Mouse (Mus musculus) midbrain, embryonic 14.5 days (tissue): ENCODE measurements around the gene Commd7. TPM values are rescaled to one million over a fixed set of nuclear protein-coding genes. Genes with fewer than 3 reads are reported as not detected.
A peak's percentile ranks its signal among the peaks of the same experiment; 100 is the strongest.
"Not testable (repeated sequence)": the region's sequence is repeated elsewhere in the genome, so short reads cannot be mapped to it uniquely, and the experiment has no call there.

Experiments used
- ATAC-seq: fragments of 200-750 bp; cut with Nextera tagmentation; 2 replicates; pipeline ENCODE4 v1.8.0; 2017; ENCODE audit warnings: moderate number of reproducible peaks, moderate library complexity; ENCODE audit not compliant: low FRiP score, low TSS enrichment
- DNase-seq: peaks from one replicate; pipeline ENCODE4 v3.0.0-alpha.2; 2015
- H3K27ac ChIP-seq: fragments of 300-500 bp; sonication (generic); replicated peaks from 2 replicates; pipeline ENCODE4 v1.5.1; 2014; ENCODE audit warnings: mild to moderate bottlenecking, low read depth, low read length, moderate library complexity
- H3K27me3 ChIP-seq: fragments of 300-500 bp; sonication (generic); 2 replicates; pipeline ENCODE4 v1.6.1; 2014; ENCODE audit warnings: low read length, control low read depth, mixed read lengths; ENCODE audit not compliant: control insufficient read depth, insufficient read depth
- H3K36me3 ChIP-seq: fragments of 300-500 bp; sonication (generic); 2 replicates; pipeline ENCODE4 v1.6.1; 2014; ENCODE audit warnings: low read length, control low read depth; ENCODE audit not compliant: control insufficient read depth, insufficient read depth
- H3K4me1 ChIP-seq: fragments of 300-500 bp; sonication (generic); 2 replicates; pipeline ENCODE4 v1.6.1; 2014; ENCODE audit warnings: mild to moderate bottlenecking, antibody characterized with exemption, low read length, control low read depth; ENCODE audit not compliant: control insufficient read depth, insufficient read depth
- H3K4me2 ChIP-seq: fragments of 300-500 bp; sonication (generic); 2 replicates; pipeline ENCODE4 v1.6.1; 2014; ENCODE audit warnings: mild to moderate bottlenecking, low read length, moderate library complexity
- H3K4me3 ChIP-seq: fragments of 300-500 bp; sonication (generic); replicated peaks from 2 replicates; pipeline ENCODE4 v1.5.1; 2014; ENCODE audit warnings: low read depth, low read length
- H3K9ac ChIP-seq: fragments of 300-500 bp; sonication (generic); replicated peaks from 2 replicates; pipeline ENCODE4 v1.6.1; 2014; ENCODE audit warnings: mild to moderate bottlenecking, low read length, moderate library complexity
- H3K9me3 ChIP-seq: fragments of 300-500 bp; sonication (generic); 2 replicates; pipeline ENCODE4 v1.6.1; 2016; ENCODE audit warnings: low read length, control low read depth, mixed read lengths; ENCODE audit not compliant: control insufficient read depth
- WGBS: fragments of 180-500 bp; shearing (Covaris S2); extraction: QIAGEN DNeasy Blood & Tissue Kit; methylation state at CpG from one replicate; pipeline ENCODE4 v1.1.7; 2014; 5-methylcytosine and 5-hydroxymethylcytosine counted together
- polyA plus RNA-seq: library from polyadenylated mRNA; unstranded; fragments of >200 nt; fragmentation: Nextera tagmentation; extraction: Ambion mirVana; gene quantifications from 2 replicates; pipeline ENCODE4 v1.2.1, GENCODE M21; 2014

The Commd7 gene
- polyA plus RNA-seq, 1 experiment from 2014 or later: 76.0 TPM

- DNase-seq (no peak), ATAC-seq (no peak)
- Histone ChIP-seq H3K4me1 (no peaks in the 10 kb centered on the region), H3K9me3 (no peaks in the 10 kb centered on the region), H3K27me3 (no peaks in the 10 kb centered on the region), H3K27ac (no peak overlapping the region), H3K4me3 (no peak overlapping the region), H3K9ac (no peak overlapping the region), H3K36me3 (peaks cover 23% of the 10 kb centered on the region), H3K4me2 (no peak overlapping the region)
- 94% methylated on average over 7 of the region's 7 CpGs for WGBS
Observed at GRCm38 (mm10) chr2:153665401-153665800, 32.8 kb upstream of the Commd7 start.

- DNase-seq: no peak
- no peak for ATAC-seq
- WGBS: 44% methylated on average over 3 of the region's 3 CpGs
- H3K4me2 ChIP-seq: no peak overlapping the region
- H3K27ac ChIP-seq: no peak overlapping the region
- no peaks in the 10 kb centered on the region for H3K4me1 ChIP-seq
- no peaks in the 10 kb centered on the region for H3K27me3 ChIP-seq
- H3K4me3 ChIP-seq: no peak overlapping the region
- H3K9me3 ChIP-seq: no peaks in the 10 kb centered on the region
- peaks cover 20% of the 10 kb centered on the region for H3K36me3 ChIP-seq
- no peak overlapping the region for H3K9ac ChIP-seq
Observed at GRCm38 (mm10) chr2:153660616-153661015, 28.0 kb upstream of the Commd7 start.

- WGBS: 88% methylated on average over 7 of the region's 8 CpGs
- H3K9me3 ChIP-seq, H3K9ac ChIP-seq, DNase-seq, H3K27ac ChIP-seq, H3K4me1 ChIP-seq, H3K4me3 ChIP-seq, ATAC-seq, H3K27me3 ChIP-seq, H3K36me3 ChIP-seq, H3K4me2 ChIP-seq: not testable (repeated sequence)
Observed at GRCm38 (mm10) chr2:153657659-153658058, 25.1 kb upstream of the Commd7 start.

DNA sequence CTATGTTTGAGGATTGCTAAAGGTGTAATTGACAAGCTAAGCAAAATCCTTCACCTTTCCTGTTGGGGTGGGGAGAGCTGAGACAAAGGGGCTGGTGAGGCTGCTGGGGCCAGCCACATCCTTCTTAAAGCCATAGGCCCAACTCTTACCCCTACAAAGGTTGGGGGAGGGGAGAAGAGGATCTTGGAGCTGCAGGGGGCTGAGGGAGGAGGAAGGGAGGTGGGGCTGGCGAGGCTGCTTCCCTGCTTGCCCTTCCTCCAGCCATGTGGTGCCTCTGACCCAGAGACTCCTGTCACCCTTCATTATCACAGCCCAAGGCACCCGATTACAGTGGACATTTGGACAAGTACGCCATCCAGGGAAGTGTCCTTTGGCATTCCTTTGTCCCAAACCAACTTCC lies 19.1 kb upstream of the Commd7 start:
- ATAC-seq (no peak), DNase-seq (peak; percentile 12)
- Histone ChIP-seq H3K4me2 (no peak overlapping the region), H3K9ac (no peak overlapping the region), H3K4me1 (peaks cover 10% of the 10 kb centered on the region), H3K36me3 (no peaks in the 10 kb centered on the region), H3K4me3 (no peak overlapping the region), H3K27me3 (no peaks in the 10 kb centered on the region), H3K27ac (no peak overlapping the region), H3K9me3 (no peaks in the 10 kb centered on the region)
- 38% methylated on average over 3 of the region's 3 CpGs for WGBS

DNA sequence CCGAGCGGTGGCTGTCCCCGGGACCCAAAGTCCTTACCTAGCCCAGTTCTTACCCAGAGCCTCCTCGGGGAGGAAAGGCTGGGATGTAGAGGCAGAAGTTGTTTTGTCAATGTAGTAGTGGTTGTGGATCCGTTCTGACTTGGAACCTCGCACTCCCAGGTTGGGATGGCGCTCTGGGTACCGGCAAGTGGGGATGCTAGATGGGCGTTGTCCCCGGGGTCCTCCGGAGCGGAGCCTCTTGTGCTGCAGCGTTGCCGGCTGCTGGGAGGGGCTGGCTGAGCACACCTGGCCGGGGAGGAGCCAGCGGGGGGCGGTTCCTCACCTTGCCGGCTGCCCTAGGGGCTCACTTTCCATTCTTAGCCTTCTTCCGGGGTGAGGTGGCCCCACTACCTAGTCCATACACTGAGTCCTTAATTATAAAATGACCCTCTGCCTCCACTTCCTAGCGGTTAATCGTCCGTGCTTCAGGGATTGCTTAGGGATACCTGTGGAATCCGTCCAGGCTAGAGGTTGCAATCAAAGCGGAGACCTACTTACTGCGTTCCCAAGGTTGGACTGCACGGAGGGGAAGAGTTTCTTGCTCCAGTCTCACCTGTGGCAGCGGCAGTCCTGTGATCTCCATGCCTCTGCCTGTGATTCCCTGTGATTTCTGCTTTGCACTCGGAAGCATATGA lies 17.6 kb upstream of the Commd7 start:
- H3K4me2 ChIP-seq: peak overlapping the region; percentile 95
- peaks cover 10% of the 10 kb centered on the region for H3K4me1 ChIP-seq
- DNase-seq (no peak), ATAC-seq (peak; percentile 32; the same call in 1 of the 2 replicates)
- no peaks in the 10 kb centered on the region for H3K9me3 ChIP-seq
- peak overlapping the region; percentile 82 for H3K9ac ChIP-seq
- no peaks in the 10 kb centered on the region for H3K36me3 ChIP-seq
- no peaks in the 10 kb centered on the region for H3K27me3 ChIP-seq
- H3K27ac ChIP-seq: no peak overlapping the region
- H3K4me3 ChIP-seq: peak overlapping the region; percentile 73
- WGBS: 1% methylated on average over 28 of the region's 28 CpGs

GRCm38 (mm10) chr2:153649298-153650013 lies 16.9 kb upstream of the Commd7 start, which contains the start of gene Dnmt3b:
Gene Dnmt3b (plus strand): TSS chr2:153649450.
- H3K36me3 ChIP-seq: no peaks in the 10 kb centered on the region
- peak within 1 kb of the TSS; percentile 82 for H3K9ac ChIP-seq
- no peaks in the 10 kb centered on the region for H3K9me3 ChIP-seq
- H3K27ac ChIP-seq: peak within 1 kb of the TSS; percentile 55; the same call in 1 of the 2 replicates
- H3K27me3 ChIP-seq: no peaks in the 10 kb centered on the region
- H3K4me2 ChIP-seq: peak within 1 kb of the TSS; percentile 95
- peak within 1 kb of the TSS; percentile 73 for H3K4me3 ChIP-seq
- WGBS: under 1% methylated on average over 73 of the region's 93 CpGs
- DNase-seq (peak; percentile 91), ATAC-seq (peak; percentile 88)
- H3K4me1 ChIP-seq: peaks cover 10% of the 10 kb centered on the region

GRCm38 (mm10) chr2:153648773-153649297 lies 16.3 kb upstream of the Commd7 start:
- H3K36me3 ChIP-seq: no peaks in the 10 kb centered on the region
- peak overlapping the region; percentile 82 for H3K9ac ChIP-seq
- peak overlapping the region; percentile 73 for H3K4me3 ChIP-seq
- H3K4me1 ChIP-seq: peaks cover 10% of the 10 kb centered on the region
- H3K27ac ChIP-seq: peak overlapping the region; percentile 55; the same call in 1 of the 2 replicates
- H3K4me2 ChIP-seq: peak overlapping the region; percentile 95
- H3K9me3 ChIP-seq: no peaks in the 10 kb centered on the region
- 16% methylated on average over 14 of the region's 14 CpGs for WGBS
- no peaks in the 10 kb centered on the region for H3K27me3 ChIP-seq
- ATAC-seq: no peak
- DNase-seq: no peak

- Histone ChIP-seq H3K9me3 (no peaks in the 10 kb centered on the region), H3K4me1 (no peaks in the 10 kb centered on the region), H3K4me2 (no peak overlapping the region), H3K27ac (no peak overlapping the region), H3K27me3 (no peaks in the 10 kb centered on the region), H3K9ac (no peak overlapping the region), H3K4me3 (no peak overlapping the region), H3K36me3 (no peaks in the 10 kb centered on the region)
- ATAC-seq (no peak), DNase-seq (no peak)
- WGBS: 16% methylated on average over 6 of the region's 6 CpGs
Observed at GRCm38 (mm10) chr2:153642999-153643398, 10.4 kb upstream of the Commd7 start.
